Mouse (Mus musculus) MEL (cell line): ENCODE data around the gene Uxs1.

Experiments used
- CTCF ChIP-seq, 3 experiments: IDR thresholded peaks in 2 of 3; conservative IDR thresholded peaks in 1 of 3; 2 replicates each; pipeline ENCODE4 v1.5.1; 2011 to 2012; ENCODE audit warnings: low read length in 3 of 3, low read depth in 2 of 3, mild to moderate bottlenecking in 2 of 3, improper control_type of control experiment in 1 of 3, inconsistent platforms in 1 of 3, mixed read lengths in 1 of 3, moderate library complexity in 1 of 3; ENCODE audit not compliant: control insufficient read depth in 1 of 3, insufficient read depth in 1 of 3, poor library complexity in 1 of 3, severe bottlenecking in 1 of 3
- E2F4 ChIP-seq: IDR thresholded peaks from 2 replicates; pipeline ENCODE4 v1.6.1; 2011; ENCODE audit warnings: low read depth, low read length, improper control_type of control experiment, borderline replicate concordance
- MAX ChIP-seq: IDR thresholded peaks from 2 replicates; pipeline ENCODE4 v1.6.1; 2011; ENCODE audit warnings: low read length, improper control_type of control experiment
- MXI1 ChIP-seq: IDR thresholded peaks from 2 replicates; pipeline ENCODE4 v1.6.1; 2011; ENCODE audit warnings: mild to moderate bottlenecking, low read depth, low read length, improper control_type of control experiment
- NELFE ChIP-seq: IDR thresholded peaks from 2 replicates; pipeline ENCODE4 v1.6.1; 2011; ENCODE audit warnings: low read depth, low read length, improper control_type of control experiment
- POLR2A ChIP-seq, 2 experiments: IDR thresholded peaks; 2 replicates each; pipeline ENCODE4 v1.6.1; 2011 to 2012; ENCODE audit warnings: low read length in 2 of 2, mild to moderate bottlenecking in 2 of 2, control low read depth in 1 of 2, improper control_type of control experiment in 1 of 2, low read depth in 1 of 2, moderate library complexity in 1 of 2; ENCODE audit not compliant: control insufficient read depth in 1 of 2, insufficient read depth in 1 of 2, poor library complexity in 1 of 2
- SMC3 ChIP-seq: IDR thresholded peaks from 2 replicates; pipeline ENCODE4 v1.6.1; 2011; ENCODE audit warnings: low read depth, low read length, improper control_type of control experiment
- ZMIZ1 ChIP-seq: IDR thresholded peaks from 2 replicates; pipeline ENCODE4 v1.6.1; 2012; ENCODE audit warnings: low read depth, mild to moderate bottlenecking, inconsistent platforms, low read length, improper control_type of control experiment, moderate library complexity

GRCm38 (mm10) chr1:43821804-43822203, 5.8 kb downstream of the Uxs1 start:
- TF ChIP-seq MXI1 (0 out of 2 replicates have a peak, but pooled peaks have one; percentile 21), CTCF (IDR thresholded peaks at IDR 0.05 in 2 of 3, conservative IDR thresholded peaks at IDR 0.05 in 1 of 3; ENCODE audit: control insufficient read depth in 1 of 3, insufficient read depth in 1 of 3, low read depth in 2 of 3, low read length in 3 of 3, poor library complexity in 1 of 3, severe bottlenecking in 1 of 3) (no peak), NELFE (no peak), MAX (no peak), SMC3 (no peak), POLR2A (IDR thresholded peaks at IDR 0.05; ENCODE audit: control insufficient read depth in 1 of 2, insufficient read depth in 1 of 2, low read depth in 1 of 2, low read length in 2 of 2, poor library complexity in 1 of 2) (no peak), ZMIZ1 (no peak), E2F4 (no peak)
